Mouse (Mus musculus): ENCODE measurements around the gene S100a11.

GRCm38 (mm10) chr3:93547749-93548540 lies 27.7 kb downstream of the S100a11 start:
- TF ChIP-seq EP300 (IDR thresholded peaks at IDR 0.05; ENCODE audit: low read depth) (no peak), CTCF (IDR thresholded peaks at IDR 0.05; ENCODE audit: low read depth) (no peak)
